26 mouse cellular contexts compared by ENCODE assay signal in the genomic region with DNA sequence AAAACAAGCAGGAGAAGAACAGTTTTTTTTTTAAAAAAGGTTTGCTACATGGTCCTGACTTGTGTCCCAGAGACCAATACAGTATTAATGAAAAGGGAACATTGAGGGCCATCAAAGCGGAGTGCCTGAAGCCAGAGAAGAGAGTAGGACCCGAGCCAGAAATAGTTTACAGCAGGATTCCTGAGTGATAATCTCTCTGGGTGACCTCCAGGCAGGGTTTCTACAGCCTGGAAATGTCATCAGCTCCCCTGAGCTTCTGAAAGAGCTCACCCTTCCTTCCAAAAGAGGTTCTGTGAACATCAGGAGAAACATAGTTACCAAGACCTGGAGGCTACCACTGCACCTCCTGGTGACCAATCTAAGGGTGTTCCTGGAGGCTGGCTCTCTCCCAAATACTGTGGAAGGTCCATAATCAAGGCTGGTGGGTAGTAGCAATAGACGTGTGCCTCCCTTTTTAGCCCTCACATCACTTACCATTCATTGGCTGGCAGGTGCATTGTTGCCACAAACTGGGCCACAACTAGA.
DNase-seq lines count a peak whose midpoint lies in the region; ATAC-seq lines count a peak whose summit lies in the region.
"Had no signal": no experiment of that assay in that cellular context is flagged by ENCODE, and none has a peak within 500 bp of the region (broad histone marks: within the 10 kb centered on the region; RNA-seq: fewer than 3 reads in every experiment).

No protein-coding gene starts in this region.

- H3K27ac ChIP-seq in heart, embryonic 11.5 days (ENCODE audit: low read depth, low read length): peak overlapping the region; percentile 69
- peak overlapping the region; percentile 90 for H3K27ac ChIP-seq in heart, embryonic 15.5 days
- no peak overlapping the region for H3K27ac ChIP-seq in midbrain, embryonic 10.5 days (replicated peaks)
- H3K27ac ChIP-seq: embryonic facial prominence, embryonic 10.5 days; embryonic facial prominence, embryonic 13.5 days; forebrain, embryonic 12.5 days; forebrain, embryonic 15.5 days; hindbrain, embryonic 12.5 days; hindbrain, embryonic 15.5 days had no signal

- no peaks in the 10 kb centered on the region for H3K9me3 ChIP-seq in heart, embryonic 11.5 days (replicated peaks; ENCODE audit: control insufficient read depth, low read length)
- no peaks in the 10 kb centered on the region for H3K9me3 ChIP-seq in heart, embryonic 15.5 days (replicated peaks)
- no peaks in the 10 kb centered on the region for H3K9me3 ChIP-seq in midbrain, embryonic 10.5 days (replicated peaks)
- H3K9me3 ChIP-seq: embryonic facial prominence, embryonic 10.5 days; embryonic facial prominence, embryonic 13.5 days; forebrain, embryonic 12.5 days; forebrain, embryonic 15.5 days; hindbrain, embryonic 12.5 days; hindbrain, embryonic 15.5 days had no signal

- H3K27me3 ChIP-seq in heart, embryonic 11.5 days (ENCODE audit: control insufficient read depth, insufficient read depth, low read length): no peaks in the 10 kb centered on the region
- no peaks in the 10 kb centered on the region for H3K27me3 ChIP-seq in heart, embryonic 15.5 days
- no peaks in the 10 kb centered on the region for H3K27me3 ChIP-seq in midbrain, embryonic 10.5 days (ENCODE audit: low read depth, poor library complexity, severe bottlenecking)
- H3K27me3 ChIP-seq: embryonic facial prominence, embryonic 13.5 days; forebrain, embryonic 12.5 days; forebrain, embryonic 15.5 days; hindbrain, embryonic 12.5 days; hindbrain, embryonic 15.5 days had no signal

- no peak for ATAC-seq in heart, embryonic 11.5 days (replicated peaks; ENCODE audit: insufficient number of reproducible peaks, low FRiP score, low TSS enrichment)
- ATAC-seq in heart, embryonic 15.5 days (replicated peaks; ENCODE audit: insufficient number of reproducible peaks, insufficient read depth, low FRiP score, low read depth): peak; percentile 91
- ATAC-seq: activated CD4-positive, CD25-positive, alpha-beta regulatory T cell, adult 4 months; forebrain, embryonic 15.5 days; intestine, postnatal 0 days had no signal

- no peak overlapping the region for H3K4me2 ChIP-seq in heart, embryonic 11.5 days
- H3K4me2 ChIP-seq in heart, embryonic 15.5 days: no peak overlapping the region
- H3K4me2 ChIP-seq: embryonic facial prominence, embryonic 13.5 days; forebrain, embryonic 12.5 days; forebrain, embryonic 15.5 days; hindbrain, embryonic 12.5 days; hindbrain, embryonic 15.5 days had no signal

- H3K4me1 ChIP-seq in heart, embryonic 11.5 days (ENCODE audit: control insufficient read depth, insufficient read depth, low read length): peaks cover 8% of the 10 kb centered on the region
- peaks cover 11% of the 10 kb centered on the region for H3K4me1 ChIP-seq in heart, embryonic 15.5 days (replicated peaks)
- H3K4me1 ChIP-seq in midbrain, embryonic 10.5 days: no peaks in the 10 kb centered on the region
- H3K4me1 ChIP-seq: embryonic facial prominence, embryonic 10.5 days; forebrain, embryonic 12.5 days; forebrain, embryonic 15.5 days; hindbrain, embryonic 12.5 days; hindbrain, embryonic 15.5 days had no signal

- intact Hi-C loops in heart, postnatal 36 days (cut with DNase I): no loop called here
- intact Hi-C loops in heart, postnatal 10 days (cut with DNase I): no loop called here

- WGBS in heart, embryonic 11.5 days (ENCODE audit: insufficient replicate concordance): 20% methylated on average over 3 of the region's 3 CpGs
- WGBS in heart, embryonic 15.5 days: 25% methylated on average over 3 of the region's 3 CpGs
- 84% methylated on average over 3 of the region's 3 CpGs for WGBS in midbrain, embryonic 10.5 days

- no peaks in the 10 kb centered on the region for H3K36me3 ChIP-seq in heart, embryonic 11.5 days (ENCODE audit: control insufficient read depth, insufficient read depth, low read length)
- no peaks in the 10 kb centered on the region for H3K36me3 ChIP-seq in heart, embryonic 15.5 days
- H3K36me3 ChIP-seq in midbrain, embryonic 10.5 days: no peaks in the 10 kb centered on the region
- H3K36me3 ChIP-seq: embryonic facial prominence, embryonic 10.5 days; embryonic facial prominence, embryonic 13.5 days; forebrain, embryonic 12.5 days; forebrain, embryonic 15.5 days; hindbrain, embryonic 12.5 days; hindbrain, embryonic 15.5 days had no signal

- H3K9ac ChIP-seq in heart, embryonic 11.5 days (ENCODE audit: low read depth, low read length): no peak overlapping the region
- H3K9ac ChIP-seq in heart, embryonic 15.5 days: no peak overlapping the region
- H3K9ac ChIP-seq: embryonic facial prominence, embryonic 13.5 days; forebrain, embryonic 12.5 days; forebrain, embryonic 15.5 days; hindbrain, embryonic 12.5 days; hindbrain, embryonic 15.5 days had no signal

- no peak overlapping the region for H3K4me3 ChIP-seq in heart, embryonic 11.5 days (ENCODE audit: low read depth, low read length)
- H3K4me3 ChIP-seq in heart, embryonic 15.5 days: no peak overlapping the region
- no peak overlapping the region for H3K4me3 ChIP-seq in midbrain, embryonic 10.5 days
- H3K4me3 ChIP-seq: embryonic facial prominence, embryonic 10.5 days; embryonic facial prominence, embryonic 13.5 days; erythroblast, embryonic 14.5 days; forebrain, embryonic 12.5 days; forebrain, embryonic 15.5 days; hindbrain, embryonic 12.5 days; hindbrain, embryonic 15.5 days had no signal

- DNase-seq in heart, adult 18-20 months: peak; percentile 20 to 30
- no peak for DNase-seq in heart, adult 9 months (ENCODE audit: low spot score in 2 of 2)
- DNase-seq in heart, postnatal 36 days: no peak
- peak; percentile 60 to 61 for DNase-seq in heart, postnatal 10 days
- DNase-seq in spleen, postnatal 4 days (ENCODE audit: low spot score in 2 of 2): no peak
- no peak for DNase-seq in midbrain, embryonic 10.5 days (ENCODE audit: low spot score)
- DNase-seq: adrenal gland, adult 8-10 months; adrenal gland, postnatal 25 days; cerebellum, adult 11-12 months; cerebellum, adult 8-10 months; cerebellum, postnatal 10 days; cerebellum, postnatal 36 days; embryo, embryonic 11 days; gastrocnemius, postnatal 25 days; kidney, adult 2 months had no signal

Comparison
In these comparisons a context has a peak if more than half of its experiments do, and no peak if none do; other contexts are left out.
1. DNase-seq: peak in heart, adult 18-20 months (2 of 2) and heart, postnatal 10 days (2 of 2); none in heart, adult 9 months (0 of 2), heart, postnatal 36 days (0 of 2), spleen, postnatal 4 days (0 of 2) and midbrain, embryonic 10.5 days (single experiment).